ENCODE assay signal across 8 mouse cellular contexts in the genomic region with DNA sequence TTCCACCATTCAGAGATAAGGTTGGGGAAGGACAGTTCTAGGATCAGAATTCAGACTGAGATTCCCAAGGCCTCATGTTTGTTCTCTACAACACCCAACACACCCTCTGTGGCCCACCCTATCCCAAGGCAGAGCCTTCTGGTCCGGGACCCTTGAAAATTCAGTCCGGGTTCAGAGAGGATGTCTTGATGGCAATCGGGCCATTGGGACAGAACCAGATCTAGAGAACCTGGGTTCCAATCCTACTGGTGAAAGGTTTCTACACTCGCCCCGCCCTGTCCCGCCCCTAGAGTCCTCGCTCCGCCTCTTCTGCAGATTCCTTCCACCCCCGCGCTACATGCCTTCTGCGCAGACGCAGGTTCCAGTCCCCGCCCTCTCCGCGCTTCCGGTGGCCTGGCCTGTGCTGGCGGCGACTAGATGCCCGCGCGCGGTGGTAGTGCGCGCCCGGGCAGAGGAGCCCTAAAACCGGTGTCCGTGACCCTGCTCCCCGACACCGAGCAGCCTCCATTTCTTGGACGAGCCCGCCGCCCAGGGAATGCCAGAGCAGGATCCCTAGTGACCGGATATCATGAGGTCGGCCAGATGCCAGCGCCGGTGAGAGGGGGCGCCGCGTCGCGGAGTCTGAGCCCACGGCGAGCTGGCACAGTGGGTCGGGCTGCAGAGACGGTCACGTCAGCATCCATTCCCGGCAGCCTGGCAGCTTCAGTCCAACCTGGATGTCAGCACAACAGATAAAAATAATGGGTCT. TPM values are rescaled to one million over a fixed set of nuclear protein-coding genes. Genes with fewer than 3 reads are reported as not detected.
DNase-seq lines count a peak whose midpoint lies in the region; ATAC-seq and TF ChIP-seq lines count a peak whose summit lies in the region.

A gene (plus strand): TSS at position 382 of the 748 bp plus-strand sequence.

- H3K4me3 ChIP-seq in gastrocnemius, adult 2 months: peak within 1 kb of the TSS; percentile 93
- peak within 1 kb of the TSS; percentile 65 for H3K4me3 ChIP-seq in hindbrain, embryonic 16.5 days (ENCODE audit: low read length)

- peak within 1 kb of the TSS; percentile 74 for H3K4me2 ChIP-seq in hindbrain, embryonic 16.5 days (ENCODE audit: low read length)

- peak; percentile 28; the same call in 1 of the 2 replicates for TF ChIP-seq CTCF in gastrocnemius, adult 2 months (IDR thresholded peaks at IDR 0.05)

- WGBS in hindbrain, embryonic 16.5 days: 3% methylated on average over 46 of the region's 47 CpGs

- peaks cover 4% of the 10 kb centered on the region; the same call in 1 of the 2 replicates for H3K36me3 ChIP-seq in hindbrain, embryonic 16.5 days (ENCODE audit: control insufficient read depth, insufficient read depth, low read length)

- peaks cover 39% of the 10 kb centered on the region for H3K4me1 ChIP-seq in hindbrain, embryonic 16.5 days (ENCODE audit: control insufficient read depth, insufficient read depth, low read depth, low read length)

- intact Hi-C loops in gastrocnemius, adult 2 months (cut with DNase I): no loop called here
- intact Hi-C loops in left cerebral cortex, postnatal 10 days (cut with DNase I): no loop called here

- H3K27ac ChIP-seq in gastrocnemius, adult 2 months: peak within 1 kb of the TSS; percentile 95
- peak within 1 kb of the TSS; percentile 83 for H3K27ac ChIP-seq in hindbrain, embryonic 16.5 days (ENCODE audit: low read depth, low read length)

- peak; percentile 49 to 84 for DNase-seq in cerebellum, postnatal 4 days (ENCODE audit: low spot score in 2 of 2)
- DNase-seq in gastrocnemius, adult 2 months: peak; percentile 94
- peak; percentile 81 to 94 for DNase-seq in left cerebral cortex, postnatal 10 days (ENCODE audit: extremely low spot score in 1 of 2, low spot score in 2 of 2)
- DNase-seq in right cerebral cortex, postnatal 10 days (ENCODE audit: low spot score in 2 of 2): peak; percentile 92 to 93
- DNase-seq in urinary bladder, postnatal 36 days (ENCODE audit: low spot score in 2 of 2): peak; percentile 81 to 89

- peak; percentile 87 for ATAC-seq in activated CD4-positive, CD25-positive, alpha-beta regulatory T cell, adult 4 months
- ATAC-seq in hindbrain, embryonic 16.5 days: peak; percentile 87
- peak; percentile 81 for ATAC-seq in megakaryocyte progenitor cell, adult 5-6 weeks (replicated peaks; ENCODE audit: poor library complexity)

- H3K27me3 ChIP-seq in hindbrain, embryonic 16.5 days (replicated peaks; ENCODE audit: control insufficient read depth, insufficient read depth, low read length): no peaks in the 10 kb centered on the region; the same call in 1 of the 2 replicates

- H3K9ac ChIP-seq in hindbrain, embryonic 16.5 days (ENCODE audit: low read depth, low read length): peak within 1 kb of the TSS; percentile 89

- H3K9me3 ChIP-seq in hindbrain, embryonic 16.5 days (ENCODE audit: control insufficient read depth, low read length): no peaks in the 10 kb centered on the region

RNA-seq across cellular contexts. Expression of the gene that starts here (rescaled TPM):
- polyA plus RNA-seq in activated CD4-positive, CD25-positive, alpha-beta regulatory T cell, adult 4 months (2017; shearing (Covaris generic)): 10 to 100 TPM; 34.8 to 35.0 TPM
- total RNA-seq in gastrocnemius, adult 2 months (2021): 1 to 10 TPM; 3.1 to 5.3 TPM
- 34.7 and 35.0 TPM in 2 replicates for polyA plus RNA-seq in hindbrain, embryonic 16.5 days (2015; fragmentation: Nextera tagmentation; extraction: Ambion mirVana)
- 10 to 100 TPM; 18.7 to 19.8 TPM for total RNA-seq in left cerebral cortex, postnatal 10 days (2021)
- total RNA-seq in megakaryocyte progenitor cell, adult 5-6 weeks (2015): 5.4 and 7.1 TPM in 2 replicates
- total RNA-seq in megakaryocyte progenitor cell, adult 5-6 weeks (2017): 5.3 and 7.8 TPM in 2 replicates

Comparison
In these comparisons a context has a peak if more than half of its experiments do, and no peak if none do; other contexts are left out.
1. Peak in every context shown above with its lines: DNase-seq, ATAC-seq, H3K4me3 ChIP-seq and H3K27ac ChIP-seq.